Mouse (Mus musculus) kidney, postnatal 14 days (tissue): Measurements from ENCODE around the gene Rnf150.
A peak's percentile ranks its signal among the peaks of the same experiment; 100 is the strongest.

Source experiments
- DNase-seq: peaks from one replicate; pipeline ENCODE4 v3.0.0; 2022; ENCODE audit warnings: mixed read lengths

The Rnf150 gene

DNA sequence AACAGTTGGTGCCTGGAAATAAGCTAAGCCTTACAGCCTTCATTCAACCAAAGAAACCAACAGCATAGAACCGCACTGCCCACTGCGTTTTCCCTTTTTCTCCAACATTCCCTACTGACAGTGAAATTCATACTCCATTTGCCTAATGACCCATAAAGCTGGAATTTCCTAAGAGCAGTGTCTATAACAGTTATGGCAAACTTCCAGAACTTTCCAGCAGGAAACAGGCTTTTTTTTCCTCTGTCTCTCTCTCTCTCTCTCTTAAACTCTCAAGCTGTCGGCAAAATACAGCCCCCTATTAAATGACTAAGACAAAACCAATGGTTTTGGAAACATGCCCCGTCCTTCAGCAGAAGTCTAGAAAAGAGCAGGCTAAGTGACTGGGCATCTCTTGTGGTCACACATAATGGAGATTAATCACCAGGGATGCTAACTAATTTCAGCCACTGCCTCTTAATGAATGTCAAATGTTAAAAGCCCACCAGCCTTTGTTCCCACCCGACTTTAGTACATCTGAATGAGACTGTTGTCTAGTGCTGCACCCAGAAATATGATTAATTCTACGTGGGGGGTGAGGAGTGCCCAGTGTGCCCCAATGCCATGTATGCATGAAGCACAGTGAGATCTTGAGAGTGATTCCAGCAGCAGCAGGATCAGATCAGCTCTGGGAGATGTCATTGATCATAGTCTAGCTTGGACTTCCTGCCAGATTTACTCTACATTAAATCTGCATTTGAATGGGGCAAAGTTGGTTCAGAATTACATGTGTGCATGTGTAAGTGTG is 80.3 kb downstream of the Rnf150 start:
- DNase-seq: peak; percentile 54

DNA sequence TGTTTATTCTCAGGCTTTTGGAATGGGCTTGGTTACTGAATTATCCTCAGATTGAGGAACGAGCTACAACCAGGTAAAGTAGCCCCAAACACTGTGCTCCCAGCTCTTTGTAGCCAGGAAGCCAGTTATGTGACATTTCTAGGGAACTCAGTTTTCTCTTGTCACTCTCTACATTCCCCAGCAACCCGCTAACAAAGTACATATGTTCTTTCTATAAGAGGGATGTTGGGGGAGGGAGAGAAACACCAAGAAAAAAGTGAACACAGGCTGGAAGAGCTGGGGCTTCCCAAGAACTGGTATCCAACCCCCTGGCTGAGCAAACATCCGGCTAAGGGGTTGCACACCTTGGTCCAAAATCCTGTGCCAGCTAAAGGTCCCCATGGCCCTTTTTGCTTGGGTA is 82.7 kb downstream of the Rnf150 start:
- no peak for DNase-seq

DNA sequence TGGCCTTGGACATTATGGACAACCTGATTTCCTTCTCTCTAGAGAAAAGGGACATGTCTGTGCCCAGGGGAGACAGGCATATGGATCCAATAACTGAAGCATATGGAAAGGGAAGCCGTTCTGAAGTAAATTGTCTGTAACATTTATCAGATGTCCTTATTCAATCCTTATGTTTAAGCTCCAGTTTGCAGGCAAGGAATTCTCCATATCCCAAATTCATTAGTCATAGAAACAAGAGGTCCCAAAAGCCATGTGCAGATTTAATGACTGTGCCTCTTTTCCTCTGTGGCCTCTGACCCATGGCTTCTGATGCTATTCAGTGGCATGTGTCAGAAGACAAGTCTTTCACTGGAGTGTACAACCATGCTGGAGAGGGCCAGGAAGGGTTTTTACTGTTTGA is 83.5 kb downstream of the Rnf150 start:
- DNase-seq: no peak

DNA sequence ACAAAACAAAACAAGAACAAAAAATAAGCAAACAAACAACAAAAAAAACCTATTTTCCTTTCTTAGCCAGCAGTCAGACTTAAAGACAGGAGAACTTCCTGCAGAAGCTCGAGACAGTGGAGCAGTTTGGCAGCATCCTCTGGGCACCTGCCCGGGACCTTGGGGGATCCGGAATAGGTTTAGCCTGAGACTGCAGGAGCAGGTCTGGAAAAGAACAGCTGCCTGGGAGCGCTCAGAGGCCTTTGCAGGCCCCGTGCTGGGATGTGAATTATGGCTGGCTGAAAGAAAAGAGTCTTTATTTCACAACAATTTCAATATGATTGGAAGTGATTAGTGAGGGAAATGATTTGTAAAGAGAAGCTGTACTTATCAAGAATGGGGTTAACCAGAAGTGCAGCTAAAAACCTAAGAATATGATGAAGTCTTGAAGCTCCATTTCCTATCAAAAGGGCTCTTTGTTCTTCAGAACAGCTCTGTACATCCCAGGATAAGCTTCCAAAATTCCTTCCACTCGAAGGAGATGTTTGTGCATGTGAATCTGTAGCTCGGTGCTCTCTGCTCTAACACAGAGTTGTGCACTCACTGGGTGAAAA is 92.1 kb downstream of the Rnf150 start:
- no peak for DNase-seq

DNA sequence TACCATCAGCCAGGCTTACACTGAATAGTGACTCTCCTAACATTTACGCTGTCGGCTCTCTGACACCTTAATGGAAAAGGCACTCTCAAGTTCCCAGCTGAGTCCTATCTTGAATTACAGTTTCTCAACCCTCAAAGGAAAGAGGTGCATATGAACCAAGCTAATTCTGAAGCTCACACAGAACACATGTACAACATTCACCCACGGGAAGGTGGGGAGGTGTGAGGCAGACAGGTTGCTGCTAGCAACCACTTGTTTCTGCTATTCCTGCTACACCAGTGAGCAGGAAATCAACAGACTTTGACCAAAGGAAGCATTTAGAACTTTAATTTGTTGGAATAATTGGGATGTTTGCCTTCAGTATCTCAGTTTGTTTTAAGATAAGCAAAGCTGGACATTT is 96.3 kb downstream of the Rnf150 start:
- no peak for DNase-seq

DNA sequence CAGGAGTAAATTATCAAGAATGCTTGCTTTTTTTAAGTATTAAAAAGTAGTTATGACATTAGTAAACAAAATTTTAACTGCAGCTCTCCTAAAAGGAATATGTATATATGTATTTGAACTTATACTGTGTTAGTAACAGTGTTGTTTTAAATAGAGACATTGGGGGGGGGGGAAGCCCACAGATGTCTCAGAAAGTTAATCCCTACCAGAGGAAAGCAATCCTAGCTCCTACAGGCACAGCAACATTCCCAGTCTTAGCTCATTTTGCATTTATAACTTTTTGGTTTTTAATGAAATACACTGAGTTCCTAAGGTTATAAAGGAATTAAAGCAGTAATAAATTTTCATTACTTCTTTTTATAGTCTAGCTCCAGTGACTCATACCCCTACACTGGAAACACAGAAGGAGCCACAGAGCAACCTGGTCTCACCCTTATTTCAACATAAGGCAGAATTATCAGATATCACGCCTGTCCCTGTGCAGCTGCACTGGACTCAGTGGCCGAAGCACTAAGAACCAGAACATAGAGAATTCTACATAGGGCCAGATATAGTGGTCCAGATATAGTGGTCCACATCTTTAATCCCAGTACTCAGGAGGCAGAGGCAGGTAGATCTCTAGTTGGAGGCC is 96.9 kb downstream of the Rnf150 start:
- DNase-seq: no peak

DNA sequence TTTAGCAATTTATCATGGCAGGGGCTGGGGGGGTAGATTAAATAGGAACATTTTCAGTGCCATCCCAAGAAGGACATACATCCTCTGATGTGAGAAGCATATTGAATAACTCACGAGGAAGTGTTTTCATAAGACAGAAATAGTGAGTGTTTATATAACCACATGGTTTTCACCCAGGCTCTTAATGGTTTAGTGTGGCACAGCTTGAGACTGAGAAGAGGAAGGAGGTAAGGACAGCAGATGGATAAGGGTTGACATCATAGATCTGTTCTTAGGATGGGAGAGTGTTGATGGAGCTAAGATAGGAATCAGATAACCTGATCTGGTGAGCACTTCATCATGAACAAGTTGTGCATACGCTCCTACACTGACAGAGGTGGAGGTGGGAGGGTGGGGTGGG is 101.4 kb downstream of the Rnf150 start:
- no peak for DNase-seq

DNA sequence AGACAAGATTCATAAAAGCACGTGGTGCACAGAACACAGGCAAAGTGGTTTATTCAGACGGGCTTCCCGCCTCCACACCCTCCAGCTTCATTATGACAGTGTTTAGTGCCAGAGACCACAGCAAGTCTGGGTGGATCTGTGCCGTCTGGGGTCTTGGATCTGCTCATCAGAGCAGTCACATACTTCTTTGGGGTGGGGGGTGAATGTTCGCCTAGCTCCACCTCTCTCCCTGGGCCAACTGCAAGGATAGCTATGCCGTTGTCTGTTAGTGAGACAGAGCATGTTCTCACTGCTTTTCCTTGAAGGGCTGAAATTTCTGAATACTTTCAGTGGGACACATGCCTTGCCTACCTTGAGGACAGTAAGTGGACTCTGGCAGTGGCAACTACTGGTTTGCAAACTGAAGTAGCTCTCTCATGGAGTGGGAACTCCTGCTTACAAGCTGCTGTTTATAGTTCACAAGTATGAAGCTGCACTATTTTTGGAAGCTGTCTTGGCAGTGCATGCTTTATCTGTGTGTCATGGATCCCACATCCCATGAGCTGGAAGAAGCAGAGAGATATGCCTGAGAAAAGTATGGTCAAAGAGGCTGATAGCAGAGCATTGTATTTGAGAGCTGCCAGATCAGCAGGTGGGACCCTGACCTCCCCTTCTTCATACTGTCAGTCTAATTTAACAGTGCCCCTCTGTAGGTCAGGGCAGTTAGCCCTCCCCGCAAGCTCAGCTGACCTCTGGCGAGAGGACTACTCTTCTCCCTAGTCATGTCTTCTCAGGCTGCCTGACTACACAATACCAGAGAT is 104.9 kb downstream of the Rnf150 start:
- DNase-seq: no peak

DNA sequence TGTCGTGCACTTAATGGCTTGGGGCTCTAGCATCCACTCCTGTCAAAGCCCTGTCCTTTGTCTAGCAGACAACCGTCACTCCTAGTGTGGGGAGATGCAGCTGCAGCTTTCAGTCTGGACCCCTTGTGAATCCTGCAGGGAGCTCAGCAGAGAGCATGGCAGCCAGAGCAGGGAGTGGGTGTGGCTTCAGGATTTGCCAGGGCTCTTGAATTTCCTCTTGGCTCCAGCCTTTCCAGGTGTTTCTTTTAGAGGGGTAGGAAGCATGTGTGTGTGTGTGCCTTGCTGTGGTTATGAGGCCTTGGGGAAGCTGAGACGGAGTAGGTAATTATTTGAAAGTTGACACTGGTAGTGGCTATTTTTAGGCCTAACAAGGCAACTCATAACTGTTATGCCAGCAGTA is 106.8 kb downstream of the Rnf150 start:
- DNase-seq: no peak

DNA sequence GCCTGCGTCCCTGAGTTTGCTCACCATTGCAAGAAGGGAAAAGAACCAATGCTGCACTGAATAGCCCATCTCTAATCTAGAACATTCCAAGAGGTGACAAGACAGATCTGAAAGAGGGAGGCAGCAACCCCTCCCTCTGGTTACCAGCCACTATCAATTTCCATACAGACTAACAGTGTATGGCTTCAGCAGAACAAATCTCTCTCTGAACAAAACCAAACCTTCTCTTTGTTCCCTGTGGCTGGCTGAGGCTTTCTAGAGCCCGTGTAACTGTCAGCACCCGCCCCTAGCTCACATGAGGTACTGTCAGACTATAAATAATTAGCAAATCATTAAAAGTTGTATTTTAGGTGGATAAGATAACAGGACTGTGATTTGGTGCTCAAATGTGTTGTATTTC is 109.7 kb downstream of the Rnf150 start:
- no peak for DNase-seq

DNA sequence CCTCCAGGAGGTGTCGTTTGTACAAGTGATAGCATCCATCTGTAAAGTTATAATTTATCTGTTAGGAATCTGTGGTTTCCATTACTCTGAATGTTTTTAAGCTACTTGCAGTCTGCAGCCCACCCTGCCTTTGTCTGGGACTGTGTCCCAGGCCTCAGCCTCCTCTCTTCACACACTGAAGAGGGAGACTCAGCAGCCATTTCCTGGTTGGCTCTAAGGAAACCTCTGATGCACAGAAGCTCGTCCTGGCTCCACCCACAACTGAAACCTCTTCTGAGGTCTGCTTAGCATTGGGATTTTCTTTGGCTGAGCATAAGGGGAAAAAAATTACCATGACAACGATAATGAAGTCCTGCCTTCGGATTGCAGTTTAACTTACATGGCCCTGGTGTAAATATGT is 110.2 kb downstream of the Rnf150 start:
- DNase-seq: peak; percentile 43

DNA sequence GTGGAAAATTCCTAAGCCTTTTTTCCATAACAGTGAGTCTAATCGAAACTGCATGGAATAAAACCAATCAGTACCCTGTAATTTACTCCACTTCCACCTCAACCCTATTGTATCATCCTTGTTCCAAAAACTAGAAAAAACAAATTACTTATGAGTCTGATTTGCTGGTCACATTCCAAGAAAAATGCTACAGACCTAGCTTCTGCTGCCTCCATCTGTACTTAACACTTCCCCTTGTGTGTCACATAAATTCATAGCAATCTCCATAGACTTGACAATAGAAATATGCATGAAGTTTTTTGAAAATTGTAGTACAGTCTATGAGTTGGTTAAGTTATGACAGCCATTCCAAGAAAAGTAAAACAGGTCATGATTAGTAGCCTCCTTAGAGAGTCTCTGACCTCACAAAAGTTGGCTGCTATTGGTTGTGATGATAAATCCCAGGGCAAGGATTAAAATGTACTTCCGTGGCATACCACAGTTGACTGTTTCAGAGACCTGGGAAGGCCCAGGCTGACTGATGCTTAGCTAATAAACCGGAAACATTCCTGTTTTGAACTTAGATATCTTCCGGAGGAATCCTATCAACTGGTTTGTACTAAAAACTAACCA is 118.2 kb downstream of the Rnf150 start:
- no peak for DNase-seq

DNA sequence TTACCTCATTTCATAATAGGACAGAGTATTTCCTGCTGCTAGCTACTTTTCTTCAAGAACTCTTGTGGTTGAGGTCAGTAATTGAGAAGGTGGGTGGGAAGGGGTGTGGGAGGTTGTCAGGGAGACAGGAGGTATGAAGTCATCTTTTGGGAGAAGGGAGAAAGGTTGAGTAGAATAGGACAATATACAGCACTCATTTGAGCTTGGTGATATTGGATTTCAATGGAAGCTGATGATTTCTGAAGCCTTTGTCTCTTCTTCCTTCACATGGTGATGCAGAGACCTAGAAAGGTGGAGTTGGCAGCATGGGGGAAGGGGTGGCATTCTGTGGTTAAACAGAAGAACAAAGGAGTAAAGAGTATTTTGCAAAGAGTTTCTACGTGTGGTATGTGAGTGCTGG is 119.7 kb downstream of the Rnf150 start:
- no peak for DNase-seq

DNA sequence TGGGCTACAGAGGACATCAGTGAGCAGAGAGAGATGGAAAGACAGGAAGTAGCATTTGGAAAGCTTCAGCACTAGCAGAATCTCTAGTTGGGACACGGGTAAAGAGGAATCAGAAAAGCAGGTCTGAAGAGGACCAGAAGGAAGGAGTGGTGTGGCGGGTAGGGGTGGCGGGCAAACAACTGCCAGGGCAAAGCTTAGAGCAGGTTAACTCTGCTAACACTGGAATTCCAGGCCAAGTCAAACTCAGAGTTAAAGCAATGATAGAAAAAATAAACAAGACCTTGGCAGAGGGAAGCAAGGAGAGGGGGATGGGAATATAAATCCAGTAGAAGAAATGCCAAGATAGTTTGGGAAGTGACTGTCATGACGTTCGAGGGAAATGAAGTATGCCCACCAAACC is 120.1 kb downstream of the Rnf150 start:
- no peak for DNase-seq

DNA sequence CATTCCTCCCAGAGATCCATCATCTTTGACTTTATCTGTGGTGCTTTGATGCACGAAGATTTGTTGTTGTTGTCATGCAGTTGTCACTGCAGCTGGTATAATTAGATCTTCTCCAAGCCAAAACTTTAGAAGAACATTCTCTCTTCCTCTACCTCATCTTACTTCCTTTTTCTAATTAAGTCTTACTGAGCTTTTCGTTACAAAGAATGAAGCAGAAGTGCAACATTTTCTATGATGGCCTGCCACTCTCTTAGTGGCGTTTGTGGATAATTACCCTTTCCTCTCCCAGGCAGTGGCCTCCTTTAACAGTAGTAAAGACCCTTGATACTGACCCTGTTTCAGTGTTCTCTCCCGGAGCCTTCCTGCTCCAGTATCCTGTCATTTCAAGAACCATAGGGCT is 128.9 kb downstream of the Rnf150 start:
- no peak for DNase-seq

DNA sequence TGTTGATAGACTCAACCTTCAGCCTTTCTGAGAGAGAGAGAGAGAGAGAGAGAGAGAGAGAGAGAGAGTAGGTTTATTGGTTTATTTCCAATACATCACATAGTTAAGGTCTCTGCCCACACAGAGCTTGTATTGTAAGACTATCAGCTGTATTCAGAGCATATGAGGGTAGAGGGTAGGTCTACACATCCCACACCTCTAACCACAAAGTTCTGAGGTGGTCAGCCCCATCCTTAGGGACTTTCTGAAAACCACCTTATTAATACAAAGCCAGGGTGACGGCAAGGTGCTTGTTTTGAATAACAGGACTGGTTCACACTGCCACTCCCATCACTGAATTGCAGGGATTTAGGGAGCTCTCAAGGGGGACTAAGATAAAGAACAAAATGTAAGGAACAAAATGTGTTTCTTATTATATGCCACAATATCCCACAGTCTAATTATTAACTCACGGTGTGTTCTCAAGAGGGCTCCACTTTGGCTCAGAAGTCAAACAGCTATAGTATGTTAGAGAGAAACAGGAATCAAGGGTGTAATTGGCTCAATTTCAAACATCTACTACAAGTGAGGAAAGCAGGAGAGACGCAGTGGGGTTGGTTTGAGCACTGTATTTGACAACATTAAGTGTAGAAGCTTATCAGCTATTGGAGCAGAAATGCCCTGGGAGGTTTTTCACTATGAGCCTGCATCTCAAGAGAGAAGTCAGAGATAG is 132.7 kb downstream of the Rnf150 start:
- DNase-seq: no peak

DNA sequence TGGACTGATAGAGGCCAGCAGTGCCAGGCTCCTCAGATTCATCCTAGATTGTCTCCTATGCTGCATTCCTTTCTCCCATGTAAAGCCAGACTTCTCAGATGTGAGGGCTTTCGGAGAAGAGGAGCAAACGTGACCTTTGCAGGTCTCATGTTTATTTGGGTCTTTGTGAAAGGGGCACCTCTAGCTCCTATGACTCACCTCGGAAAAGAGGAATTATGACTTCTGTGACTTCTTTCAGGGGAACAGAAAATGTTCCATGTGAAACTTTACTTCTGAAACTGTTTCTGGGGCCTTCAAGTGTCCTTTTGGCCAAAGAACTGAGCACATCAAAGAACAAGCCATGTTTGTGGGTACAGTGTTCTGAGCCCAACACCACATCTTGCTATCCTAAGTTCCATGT is 133.7 kb downstream of the Rnf150 start:
- DNase-seq: no peak

DNA sequence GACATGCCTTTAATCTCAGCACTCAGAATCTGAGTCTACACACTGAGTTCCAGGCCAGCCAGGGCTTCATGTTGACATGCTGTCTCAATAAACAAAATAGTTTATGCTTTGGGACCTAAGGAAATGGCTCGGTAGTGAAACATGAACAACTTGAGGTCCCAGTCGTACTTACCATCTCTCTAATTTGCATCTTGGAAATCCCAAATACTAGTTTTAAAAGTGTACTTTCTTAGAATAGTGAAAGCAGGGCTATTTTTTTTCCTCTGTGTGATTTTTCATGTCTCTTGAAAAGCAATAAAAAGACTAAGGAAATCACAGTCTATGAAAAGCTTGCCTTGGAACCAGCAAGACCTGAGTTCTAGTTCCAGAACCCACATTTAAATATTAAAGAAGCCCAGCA is 135.6 kb downstream of the Rnf150 start:
- no peak for DNase-seq

DNA sequence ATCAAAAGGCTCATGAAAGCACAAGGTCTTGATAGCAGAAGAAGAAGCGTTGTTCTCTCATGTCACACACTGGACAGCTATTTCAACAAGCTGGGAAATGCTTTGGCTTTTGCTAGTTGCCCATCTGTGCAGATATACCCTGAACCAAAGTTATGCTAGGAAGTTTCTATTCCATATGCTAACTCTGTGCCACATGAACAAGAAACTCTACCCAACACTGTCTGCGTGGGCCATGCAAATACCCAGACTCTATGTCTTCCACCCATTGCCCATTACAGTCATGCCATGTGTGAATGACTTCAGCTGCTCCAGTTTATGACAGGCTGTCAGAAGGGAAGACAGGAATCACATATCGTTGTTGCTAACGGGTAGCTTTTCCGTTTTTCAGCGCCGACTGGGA is 140.0 kb downstream of the Rnf150 start:
- no peak for DNase-seq

DNA sequence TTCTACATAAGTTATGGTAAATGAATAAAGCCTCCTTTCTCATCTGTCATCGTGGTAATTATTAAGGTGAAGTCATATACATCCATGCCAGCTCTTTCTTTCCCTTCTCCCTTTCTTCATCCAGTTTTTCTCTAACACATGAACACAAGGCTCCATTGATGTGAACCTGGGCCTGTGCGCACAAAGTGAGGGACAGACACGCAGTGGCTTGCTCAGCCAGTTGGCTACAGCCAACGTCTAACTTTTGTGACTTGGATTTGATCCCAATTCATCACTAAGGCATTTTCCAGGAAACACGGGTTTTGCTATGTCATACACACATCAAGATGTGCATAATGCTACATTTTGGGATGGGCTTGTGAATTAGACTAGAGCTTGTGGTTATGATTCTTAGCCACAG is 146.3 kb downstream of the Rnf150 start:
- no peak for DNase-seq

DNA sequence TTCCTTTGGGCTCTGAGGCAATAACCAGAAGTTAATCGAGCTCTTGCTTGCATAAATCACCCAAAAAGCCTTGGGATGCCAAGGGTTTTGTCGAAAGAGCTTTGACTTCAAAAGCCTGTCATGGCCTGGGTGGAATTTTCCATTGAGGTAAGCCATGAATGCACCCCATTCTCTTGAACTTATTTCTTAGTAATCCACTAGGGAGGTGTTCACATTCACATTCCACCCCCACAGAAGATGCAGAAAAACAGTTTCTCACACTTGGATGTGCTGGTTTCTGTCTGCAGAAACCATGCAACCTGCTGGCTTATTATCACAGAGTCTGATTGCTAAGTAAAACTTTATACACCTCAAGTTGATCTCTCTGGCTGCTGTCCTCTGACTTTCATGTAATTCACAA is 148.1 kb downstream of the Rnf150 start:
- DNase-seq: no peak

DNA sequence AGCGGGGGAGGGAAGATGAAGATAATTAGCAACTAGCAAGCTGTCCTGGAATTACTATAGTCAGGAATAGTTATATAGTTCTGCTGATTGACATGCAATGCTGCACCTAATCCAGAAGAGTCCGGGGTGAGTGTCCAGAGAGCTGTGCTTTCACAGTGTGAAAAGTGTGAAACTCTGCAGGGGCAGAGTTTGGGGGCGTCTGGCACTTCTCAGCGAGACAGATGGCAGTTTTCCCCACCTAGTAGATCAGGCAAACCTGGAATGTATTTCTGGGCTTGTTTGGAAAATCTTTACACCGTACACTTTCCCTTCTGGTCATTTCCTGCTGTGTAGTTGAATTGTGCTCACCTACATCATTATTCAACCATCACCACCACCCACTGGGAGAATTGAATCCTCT is 148.6 kb downstream of the Rnf150 start:
- DNase-seq: no peak

DNA sequence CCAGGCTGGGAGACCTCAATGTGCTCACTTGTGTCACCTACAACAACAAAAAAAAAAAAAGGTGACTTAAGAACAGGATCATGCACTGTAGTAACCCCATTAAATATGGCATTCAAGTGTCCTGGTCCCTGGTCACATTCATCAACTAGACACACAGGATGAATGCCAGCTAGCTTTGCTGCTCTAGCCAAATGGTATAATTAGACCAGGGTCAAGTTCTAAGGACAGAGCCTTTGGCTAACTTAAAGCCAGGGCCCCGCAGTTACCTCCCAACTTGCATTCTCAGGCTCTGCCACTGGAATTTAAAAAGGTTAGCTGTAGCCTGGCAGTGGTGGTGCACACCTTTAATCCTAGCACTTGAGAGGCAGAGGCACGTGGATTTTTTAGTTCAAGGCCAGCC is 165.1 kb downstream of the Rnf150 start:
- no peak for DNase-seq
